Mouse (Mus musculus) hindbrain, embryonic 16.5 days (tissue): ENCODE data around the gene Tmpo. TPM values are rescaled to one million over a fixed set of nuclear protein-coding genes. Genes with fewer than 3 reads are reported as not detected.

Experiments
- ATAC-seq: fragments of 200-750 bp; cut with Nextera tagmentation; 2 replicates; pipeline ENCODE4 v1.8.0; 2017; ENCODE audit warnings: moderate TSS enrichment, moderate library complexity
- H3K27ac ChIP-seq: fragments of 300-500 bp; sonication (generic); 2 replicates; pipeline ENCODE4 v1.5.1; 2014; ENCODE audit warnings: low read depth, mild to moderate bottlenecking, control low read depth, low read length, moderate library complexity
- H3K27me3 ChIP-seq: fragments of 300-500 bp; sonication (generic); replicated peaks from 2 replicates; pipeline ENCODE4 v1.6.1; 2014; ENCODE audit warnings: low read length; ENCODE audit not compliant: control insufficient read depth, insufficient read depth
- H3K36me3 ChIP-seq: fragments of 300-500 bp; sonication (generic); 2 replicates; pipeline ENCODE4 v1.6.1; 2014; ENCODE audit warnings: mild to moderate bottlenecking, low read length, moderate library complexity, mixed read lengths; ENCODE audit not compliant: control insufficient read depth, insufficient read depth
- H3K4me1 ChIP-seq: fragments of 300-500 bp; sonication (generic); 2 replicates; pipeline ENCODE4 v1.6.1; 2014; ENCODE audit warnings: low read depth, low read length; ENCODE audit not compliant: control insufficient read depth, insufficient read depth
- H3K4me2 ChIP-seq: fragments of 300-500 bp; sonication (generic); 2 replicates; pipeline ENCODE4 v1.6.1; 2014; ENCODE audit warnings: mild to moderate bottlenecking, low read length, control low read depth, moderate library complexity
- H3K4me3 ChIP-seq: fragments of 300-500 bp; sonication (generic); 2 replicates; pipeline ENCODE4 v1.5.1; 2014; ENCODE audit warnings: mild to moderate bottlenecking, low read length, control low read depth, moderate library complexity
- H3K9ac ChIP-seq: fragments of 300-500 bp; sonication (generic); 2 replicates; pipeline ENCODE4 v1.6.1; 2014; ENCODE audit warnings: low read depth, mild to moderate bottlenecking, control low read depth, low read length, moderate library complexity
- H3K9me3 ChIP-seq: fragments of 300-500 bp; sonication (generic); 2 replicates; pipeline ENCODE4 v1.6.1; 2014; ENCODE audit warnings: mild to moderate bottlenecking, low read length, moderate library complexity; ENCODE audit not compliant: control insufficient read depth
- WGBS: fragments of 180-500 bp; shearing (Covaris S2); extraction: QIAGEN DNeasy Blood & Tissue Kit; methylation state at CpG from one replicate; pipeline ENCODE4 v1.1.7; 2014; 5-methylcytosine and 5-hydroxymethylcytosine counted together
- polyA plus RNA-seq: library from polyadenylated mRNA; unstranded; fragments of >200 nt; fragmentation: Nextera tagmentation; extraction: Ambion mirVana; gene quantifications from 2 replicates; pipeline ENCODE4 v1.2.1, GENCODE M21; 2015

The Tmpo gene
- polyA plus RNA-seq, result 68.7 and 83.7 TPM in 2 replicates

DNA sequence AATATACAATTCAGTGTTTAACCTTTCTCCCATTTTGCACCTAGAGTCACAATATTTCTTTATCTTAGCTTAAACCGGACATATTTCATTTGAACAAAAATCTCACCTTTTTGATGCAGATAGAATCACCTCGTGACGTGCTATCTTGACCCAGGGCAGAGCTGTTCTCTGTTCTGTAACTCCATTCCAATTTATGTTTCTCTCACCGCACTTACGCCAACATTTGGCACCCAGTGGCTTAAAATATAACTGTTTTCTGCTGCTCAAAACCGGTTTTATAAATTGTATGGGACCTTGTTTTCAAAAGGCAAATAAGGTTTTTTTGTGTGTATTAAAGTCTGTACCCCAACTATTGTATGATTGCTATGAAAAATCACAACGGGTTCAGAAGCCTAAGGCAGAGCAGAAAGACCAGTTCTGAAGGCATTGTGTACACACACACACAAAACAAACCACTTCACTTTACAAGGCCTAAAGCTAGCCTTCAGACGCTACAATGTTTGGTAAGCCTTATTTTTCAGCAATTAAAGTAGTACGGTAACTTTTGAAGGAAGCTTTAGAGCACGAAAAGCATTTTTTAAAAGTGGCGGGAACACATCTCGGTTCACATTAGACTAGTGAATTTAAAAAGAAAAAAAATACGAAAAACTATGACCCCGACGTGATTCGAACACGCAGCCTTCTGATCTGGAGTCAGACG lies at the start of gene Tmpo:
Gene Tmpo (minus strand): TSS at position 555 of the 700 bp plus-strand sequence.
- H3K36me3 ChIP-seq, result no peaks in the 10 kb centered on the region
- no peaks in the 10 kb centered on the region for H3K9me3 ChIP-seq
- H3K4me1 ChIP-seq, result peaks cover 16% of the 10 kb centered on the region
- peak within 1 kb of the TSS; percentile 68 for H3K4me2 ChIP-seq
- H3K4me3 ChIP-seq, result peak within 1 kb of the TSS; percentile 58
- H3K27ac ChIP-seq, result peak within 1 kb of the TSS; percentile 98
- 11% methylated on average over 18 of the region's 18 CpGs for WGBS
- peak; percentile 13; the same call in 1 of the 2 replicates for ATAC-seq
- H3K27me3 ChIP-seq, result no peaks in the 10 kb centered on the region
- peak within 1 kb of the TSS; percentile 73 for H3K9ac ChIP-seq

DNA sequence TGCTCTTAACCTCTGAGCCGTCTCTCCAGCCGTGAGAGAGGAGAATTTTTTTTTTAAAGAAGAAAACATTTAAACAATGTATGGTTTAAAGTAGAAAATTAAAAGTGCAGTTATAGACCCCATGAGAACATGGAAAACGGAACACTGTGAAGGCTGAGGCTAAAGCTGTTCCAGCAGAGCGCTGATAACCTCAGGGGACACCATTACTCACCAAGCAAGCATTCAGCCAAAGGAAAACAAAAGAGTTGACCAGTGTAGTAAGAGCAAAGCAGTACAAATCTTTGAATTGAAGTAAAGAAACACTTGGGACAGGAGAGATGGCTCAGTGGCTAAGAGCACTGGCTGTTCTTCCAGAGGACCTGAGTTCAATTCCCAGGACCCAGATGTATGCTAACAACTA lies 49.3 kb upstream of the Tmpo start:
- WGBS, result 49% methylated on average over 4 of the region's 4 CpGs
- Histone ChIP-seq H3K9ac (no peak overlapping the region), H3K4me2 (no peak overlapping the region), H3K4me1 (peaks cover 18% of the 10 kb centered on the region), H3K27me3 (no peaks in the 10 kb centered on the region), H3K4me3 (no peak overlapping the region), H3K9me3 (no peaks in the 10 kb centered on the region), H3K27ac (no peak overlapping the region), H3K36me3 (no peaks in the 10 kb centered on the region)
- no peak for ATAC-seq

DNA sequence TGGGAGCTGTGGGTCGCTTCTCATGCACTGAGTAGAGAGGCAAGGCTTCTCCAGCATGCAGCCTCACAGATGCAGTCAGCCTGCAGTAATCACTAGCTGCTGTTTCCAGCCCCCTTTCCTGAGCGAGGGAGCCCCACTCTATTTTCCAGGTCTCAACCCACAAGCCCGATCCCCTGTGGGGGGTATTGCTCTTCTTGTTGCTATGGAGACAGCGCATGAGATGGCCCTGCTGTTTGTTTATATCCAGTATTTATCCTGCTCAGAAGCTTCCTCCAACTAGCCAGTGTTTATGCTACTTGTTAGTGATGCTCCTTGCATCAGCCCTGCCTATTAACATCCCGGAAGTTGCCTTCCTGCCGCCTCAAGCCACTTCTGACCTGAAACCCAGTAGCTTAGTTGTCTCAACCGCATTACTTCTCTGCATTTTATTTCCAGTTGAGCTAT lies 48.4 kb upstream of the Tmpo start:
- no peaks in the 10 kb centered on the region for H3K27me3 ChIP-seq
- no peaks in the 10 kb centered on the region for H3K36me3 ChIP-seq
- H3K4me2 ChIP-seq, result peak overlapping the region; percentile 58
- 9% methylated on average over 7 of the region's 7 CpGs for WGBS
- H3K27ac ChIP-seq, result peak overlapping the region; percentile 80
- no peaks in the 10 kb centered on the region for H3K9me3 ChIP-seq
- peaks cover 18% of the 10 kb centered on the region for H3K4me1 ChIP-seq
- peak; percentile 88 for ATAC-seq
- peak overlapping the region; percentile 46 for H3K9ac ChIP-seq
- peak overlapping the region; percentile 22 for H3K4me3 ChIP-seq

DNA sequence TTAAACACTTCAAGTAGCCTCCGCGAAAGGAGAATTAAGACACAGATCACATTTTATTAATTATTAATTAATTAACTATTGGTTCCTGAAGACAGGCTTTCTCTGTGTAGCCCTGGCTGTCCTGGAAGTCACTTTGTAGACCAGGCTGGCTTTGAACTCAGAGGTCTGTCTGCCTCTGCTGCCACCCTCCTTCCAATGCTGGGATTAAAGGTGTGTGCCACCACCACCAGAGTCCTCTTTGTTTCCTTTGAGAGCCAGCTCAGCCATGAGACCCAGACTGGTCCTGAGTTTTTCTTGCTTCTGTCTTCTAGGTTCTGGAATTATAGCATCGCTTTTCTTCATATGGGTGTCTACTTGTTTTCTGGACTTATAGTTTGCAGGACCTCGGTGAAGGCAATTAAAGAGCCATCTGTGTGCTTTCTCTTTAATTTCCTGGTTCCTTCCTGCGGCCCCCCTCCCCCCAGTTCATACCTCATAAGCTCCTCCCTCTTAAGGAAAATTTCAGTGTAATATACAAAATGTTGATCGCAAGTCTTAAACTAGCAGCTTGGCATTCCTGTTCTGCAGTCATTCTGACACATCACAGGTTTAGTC lies 47.9 kb upstream of the Tmpo start:
- H3K4me1 ChIP-seq, result peaks cover 18% of the 10 kb centered on the region
- whole genome bisulfite sequencing, result 48% methylated on average over 6 of the region's 6 CpGs
- no peaks in the 10 kb centered on the region for H3K36me3 ChIP-seq
- H3K27me3 ChIP-seq, result no peaks in the 10 kb centered on the region
- H3K9ac ChIP-seq, result peak overlapping the region; percentile 46
- H3K4me3 ChIP-seq, result peak overlapping the region; percentile 22
- peak overlapping the region; percentile 58 for H3K4me2 ChIP-seq
- ATAC-seq, result no peak
- no peaks in the 10 kb centered on the region for H3K9me3 ChIP-seq
- peak overlapping the region; percentile 80 for H3K27ac ChIP-seq

DNA sequence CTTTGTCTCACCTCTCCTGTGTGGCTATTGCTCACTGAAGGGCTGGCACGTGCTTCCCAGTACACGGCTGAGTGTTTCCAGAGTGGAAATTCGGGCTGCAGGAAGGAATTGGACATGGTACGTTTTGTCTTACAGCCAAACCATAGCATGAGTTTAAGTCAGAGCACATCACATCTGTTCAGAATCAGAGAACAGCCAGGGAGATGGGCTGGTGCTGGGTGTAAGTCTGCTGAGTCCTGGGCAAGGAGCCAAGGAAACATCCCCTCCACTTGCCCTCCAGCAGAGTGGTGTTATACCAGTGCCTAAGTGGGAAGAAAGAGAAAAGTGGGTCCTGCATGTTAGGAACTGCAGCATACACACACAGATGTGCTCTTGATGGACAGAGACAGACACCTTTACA lies 45.9 kb upstream of the Tmpo start:
- H3K27ac ChIP-seq, result no peak overlapping the region

DNA sequence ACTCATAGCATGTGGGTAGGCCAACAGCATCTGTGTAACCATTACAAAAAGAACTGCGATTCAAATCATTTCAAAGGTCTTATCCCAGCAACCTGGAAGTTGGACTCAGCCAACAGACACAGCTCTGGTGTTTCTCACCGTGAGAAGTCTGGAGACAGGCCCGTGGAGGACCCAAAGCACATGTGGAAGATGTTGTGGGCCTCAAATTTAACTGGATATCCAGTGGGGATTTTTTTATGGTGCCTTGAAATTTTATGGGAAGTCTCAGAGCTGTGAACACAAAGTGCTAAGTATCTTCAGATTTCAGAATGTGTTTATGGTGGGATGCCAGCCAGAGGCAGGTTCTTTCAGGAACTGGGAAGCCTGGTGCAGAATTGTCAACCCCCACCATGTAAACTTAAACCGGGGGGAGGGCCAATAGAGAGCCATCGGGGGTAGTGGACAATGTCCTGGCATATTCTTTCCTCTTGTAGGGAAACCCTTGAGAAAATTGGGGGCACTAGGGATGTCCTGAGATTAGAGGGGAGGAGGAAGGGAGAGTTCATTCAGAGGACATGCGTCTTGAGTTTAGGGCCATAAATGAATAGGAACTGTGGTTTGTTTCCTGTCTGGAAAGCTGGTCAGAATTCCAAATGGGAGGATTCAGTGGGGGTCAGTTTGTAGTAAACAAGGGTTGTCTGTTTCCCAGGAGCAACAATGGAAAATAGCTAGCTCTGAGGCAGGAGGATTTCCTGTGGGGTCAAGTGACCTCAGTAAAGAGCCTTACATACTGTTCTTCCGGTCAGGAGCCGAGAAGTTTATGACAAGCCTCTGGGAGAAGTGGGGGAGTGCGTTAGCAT lies 41.5 kb upstream of the Tmpo start:
- Histone ChIP-seq H3K36me3 (no peaks in the 10 kb centered on the region), H3K9me3 (no peaks in the 10 kb centered on the region), H3K27ac (no peak overlapping the region), H3K9ac (no peak overlapping the region), H3K4me1 (no peaks in the 10 kb centered on the region), H3K4me3 (no peak overlapping the region), H3K27me3 (no peaks in the 10 kb centered on the region), H3K4me2 (no peak overlapping the region)
- 66% methylated on average over 9 of the region's 9 CpGs for WGBS
- ATAC-seq, result no peak

More for the DNA sequence above, 45.9 kb upstream of the Tmpo start:
- Histone ChIP-seq H3K27me3 (no peaks in the 10 kb centered on the region), H3K4me2 (no peak overlapping the region), H3K9me3 (no peaks in the 10 kb centered on the region), H3K9ac (no peak overlapping the region), H3K4me3 (no peak overlapping the region), H3K4me1 (peaks cover 18% of the 10 kb centered on the region), H3K36me3 (no peaks in the 10 kb centered on the region)
- peak; percentile 53; the same call in 1 of the 2 replicates for ATAC-seq
- WGBS, result 39% methylated on average over 4 of the region's 4 CpGs

DNA sequence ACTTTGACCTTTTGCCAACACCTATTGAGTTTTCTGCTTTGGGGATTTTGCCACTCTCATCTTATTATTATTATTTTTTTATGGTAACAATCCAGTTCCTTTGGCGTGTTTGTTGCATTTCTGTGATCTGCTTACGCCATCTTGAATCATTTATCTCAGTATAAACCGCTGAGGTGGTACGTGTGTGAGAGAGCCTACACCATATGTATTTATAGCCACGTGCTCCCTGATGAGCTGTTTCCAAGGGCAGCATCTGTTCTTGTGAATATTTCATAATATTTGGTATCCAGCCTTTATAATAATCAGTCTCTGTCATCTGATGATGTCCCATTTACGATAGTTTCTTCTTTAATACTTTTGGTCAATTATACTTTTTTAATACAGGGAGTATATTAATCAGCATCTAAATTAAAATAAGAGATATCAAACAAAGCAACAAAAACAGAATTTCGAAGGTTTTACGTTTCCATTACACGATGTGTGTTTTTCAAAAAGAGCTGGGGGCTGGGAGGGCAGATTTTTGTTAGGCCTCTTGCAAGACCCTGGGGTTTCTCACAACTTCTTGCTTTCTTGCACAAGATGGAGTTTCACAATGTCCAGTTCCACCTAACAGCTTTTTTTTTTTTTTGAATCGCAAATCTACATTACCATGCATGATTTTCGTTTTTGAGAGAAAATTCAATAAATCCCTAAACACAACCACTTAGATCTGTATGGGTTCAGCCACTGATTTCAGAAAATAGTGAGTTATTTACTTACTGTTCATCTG lies 28.0 kb upstream of the Tmpo start:
- no peaks in the 10 kb centered on the region for H3K4me1 ChIP-seq
- H3K9ac ChIP-seq, result no peak overlapping the region
- no peak overlapping the region for H3K4me3 ChIP-seq
- H3K4me2 ChIP-seq, result no peak overlapping the region
- no peaks in the 10 kb centered on the region for H3K9me3 ChIP-seq
- WGBS, result 72% methylated on average over 11 of the region's 11 CpGs
- no peaks in the 10 kb centered on the region for H3K36me3 ChIP-seq
- H3K27me3 ChIP-seq, result no peaks in the 10 kb centered on the region
- H3K27ac ChIP-seq, result no peak overlapping the region
- ATAC-seq, result no peak

DNA sequence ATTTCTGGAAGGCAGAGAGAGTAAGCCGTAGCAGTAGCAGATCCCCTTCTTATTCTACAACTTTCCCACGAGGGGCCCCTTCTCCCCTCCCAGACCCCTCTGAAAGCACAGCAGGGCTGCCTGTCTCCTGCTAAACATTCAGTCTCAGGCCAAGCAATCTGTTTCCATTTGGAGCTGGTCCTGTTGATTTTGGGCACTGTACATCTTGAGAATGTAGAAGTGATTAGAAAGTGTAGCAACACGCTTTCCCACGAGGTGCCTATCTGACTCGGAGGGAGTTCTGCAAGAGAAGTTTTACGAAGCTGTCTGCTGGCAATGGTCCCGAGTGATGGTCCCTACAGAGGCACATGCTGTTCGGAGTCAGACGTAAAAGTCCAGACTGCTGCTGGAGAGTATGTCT lies 27.3 kb upstream of the Tmpo start:
- no peak for ATAC-seq
- Histone ChIP-seq H3K4me1 (no peaks in the 10 kb centered on the region), H3K27me3 (no peaks in the 10 kb centered on the region), H3K9me3 (no peaks in the 10 kb centered on the region), H3K9ac (no peak overlapping the region), H3K4me3 (no peak overlapping the region), H3K27ac (no peak overlapping the region), H3K36me3 (no peaks in the 10 kb centered on the region), H3K4me2 (no peak overlapping the region)
- WGBS, result 48% methylated on average over 9 of the region's 9 CpGs
